Mouse (Mus musculus) heart, adult 9 months (tissue): ENCODE data around the gene Vmn1r137.
"Not testable (repeated sequence)": the region's sequence is repeated elsewhere in the genome, so short reads cannot be mapped to it uniquely, and the experiment has no call there.

Experiments used
- DNase-seq, 2 experiments: peaks; one replicate each; pipeline ENCODE4 v3.0.0; 2022; ENCODE audit warnings: low spot score in 2 of 2

Gene Vmn1r137

GRCm38 (mm10) chr7:21994287-21994686, at the start of gene Vmn1r137:
Gene Vmn1r137, plus strand, starts transcription at chr7:21994587.
- not testable (repeated sequence) for DNase-seq

- DNase-seq: not testable (repeated sequence)
These were observed 34.4 kb downstream of the Vmn1r137 start, which contains the start of gene Vmn1r138 for GRCm38 (mm10) chr7:22028797-22029196. Gene Vmn1r138, minus strand, starts transcription at chr7:22028897.
